Mouse (Mus musculus): Measurements from ENCODE around the gene Prap1. TPM values are rescaled to one million over a fixed set of nuclear protein-coding genes. Genes with fewer than 3 reads are reported as not detected.

Gene Prap1
- polyA plus RNA-seq, 1 experiment, result not detected

GRCm38 (mm10) chr7:140101993-140102860 is 9.0 kb downstream of the Prap1 start, which contains the start of gene Fuom:
Gene Fuom (minus strand): TSS chr7:140102441.
- TF ChIP-seq POLR2A (IDR thresholded peaks at IDR 0.05; ENCODE audit: insufficient read depth, low read depth, low read length) (peak; percentile 72), CTCF (IDR thresholded peaks at IDR 0.05; ENCODE audit: insufficient read depth, low read depth, low read length) (no peak)
- Histone ChIP-seq H3K4me1 (ENCODE audit: control insufficient read depth, insufficient read depth, low read length) (peaks cover 25% of the 10 kb centered on the region), H3K4me3 (ENCODE audit: insufficient read depth, low read depth, low read length) (peak within 1 kb of the TSS; percentile 68), H3K27ac (ENCODE audit: insufficient read depth, low read depth, low read length) (peak within 1 kb of the TSS; percentile 74)
- under 1% methylated on average over 30 of the region's 30 CpGs for WGBS

GRCm38 (mm10) chr7:140104009-140104408 is 10.8 kb downstream of the Prap1 start:
- Histone ChIP-seq H3K4me1 (ENCODE audit: control insufficient read depth, insufficient read depth, low read length) (peaks cover 23% of the 10 kb centered on the region), H3K27ac (ENCODE audit: insufficient read depth, low read depth, low read length) (no peak overlapping the region), H3K4me3 (ENCODE audit: insufficient read depth, low read depth, low read length) (no peak overlapping the region)
- 80% methylated on average over 4 of the region's 4 CpGs for WGBS
- TF ChIP-seq CTCF (IDR thresholded peaks at IDR 0.05; ENCODE audit: insufficient read depth, low read depth, low read length) (no peak), POLR2A (IDR thresholded peaks at IDR 0.05; ENCODE audit: insufficient read depth, low read depth, low read length) (no peak)

DNA sequence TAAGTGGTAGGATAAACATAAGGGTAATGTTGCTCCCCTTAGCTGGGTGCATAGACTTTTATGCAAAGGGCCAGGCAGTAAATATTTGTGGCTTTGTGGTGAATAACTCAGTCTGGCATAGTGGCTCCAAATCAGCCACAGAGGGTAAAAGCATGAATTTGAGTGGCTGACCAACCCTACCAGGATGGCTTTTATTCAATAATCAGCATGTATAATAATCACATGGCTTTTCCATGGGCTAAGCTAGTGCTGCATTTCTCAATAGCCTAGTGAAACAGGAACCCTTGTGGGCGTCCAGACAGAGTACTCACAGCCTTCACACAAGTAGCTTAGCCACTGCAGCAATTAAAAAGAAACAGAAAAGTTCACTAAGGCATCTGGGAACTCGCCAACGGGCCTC is 18.7 kb downstream of the Prap1 start:
- Histone ChIP-seq H3K4me1 (ENCODE audit: control insufficient read depth, insufficient read depth, low read length) (peaks cover 3% of the 10 kb centered on the region; the same call in 1 of the 2 replicates), H3K4me3 (ENCODE audit: insufficient read depth, low read depth, low read length) (no peak overlapping the region), H3K27ac (ENCODE audit: insufficient read depth, low read depth, low read length) (no peak overlapping the region)
- WGBS, result 43% methylated on average over 3 of the region's 3 CpGs
- TF ChIP-seq POLR2A (IDR thresholded peaks at IDR 0.05; ENCODE audit: insufficient read depth, low read depth, low read length) (no peak), CTCF (IDR thresholded peaks at IDR 0.05; ENCODE audit: insufficient read depth, low read depth, low read length) (no peak)

GRCm38 (mm10) chr7:140115583-140116328 is 22.6 kb downstream of the Prap1 start, which contains the start of gene Paox:
Gene Paox (plus strand): TSS chr7:140115799.
- Histone ChIP-seq H3K4me3 (ENCODE audit: insufficient read depth, low read depth, low read length) (peak within 1 kb of the TSS; percentile 68), H3K27ac (ENCODE audit: insufficient read depth, low read depth, low read length) (peak within 1 kb of the TSS; percentile 81), H3K4me1 (ENCODE audit: control insufficient read depth, insufficient read depth, low read length) (peaks cover 5% of the 10 kb centered on the region; the same call in 1 of the 2 replicates)
- no peak for TF ChIP-seq CTCF (IDR thresholded peaks at IDR 0.05; ENCODE audit: insufficient read depth, low read depth, low read length)
- TF ChIP-seq POLR2A (IDR thresholded peaks at IDR 0.05; ENCODE audit: insufficient read depth, low read depth, low read length), result no peak
- 1% methylated on average over 23 of the region's 23 CpGs for WGBS

DNA sequence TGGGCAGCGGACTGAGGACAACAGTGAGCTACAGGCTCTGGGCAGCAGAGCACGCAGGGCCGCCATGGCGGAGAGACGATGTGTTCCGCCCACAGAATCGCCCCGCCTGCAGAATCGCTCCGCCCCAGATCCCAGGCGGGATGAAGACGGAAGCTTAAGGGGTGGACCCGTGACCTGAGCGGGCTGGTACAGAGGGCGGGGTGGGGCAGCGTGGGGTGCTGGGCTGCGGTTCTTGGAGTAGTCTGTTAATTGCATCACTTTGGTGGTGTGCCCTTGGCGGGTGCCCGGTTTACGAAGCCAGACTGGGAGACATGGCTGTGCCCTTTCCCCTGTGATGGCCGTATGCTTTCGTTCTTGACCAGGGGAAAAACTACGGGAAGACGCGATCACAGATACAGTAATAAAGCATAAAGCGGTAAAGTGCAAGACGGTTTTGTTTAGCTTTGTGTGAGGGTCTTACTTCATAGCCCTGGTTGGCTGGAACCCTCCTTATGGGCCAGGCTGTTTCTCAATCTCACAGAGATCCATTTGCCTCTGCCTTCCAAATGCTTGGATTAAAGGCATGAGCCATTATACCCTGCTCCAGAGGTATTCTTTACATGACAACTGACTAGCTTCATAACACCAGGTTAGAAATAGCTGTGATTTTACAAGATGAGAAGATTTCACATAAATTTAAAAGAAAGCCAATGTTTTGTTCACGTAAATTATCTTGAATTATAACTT is 23.3 kb downstream of the Prap1 start, which contains the start of gene Echs1:
Echs1 (minus strand) TSS at position 148 of the 726 bp plus-strand sequence.
- H3K27ac ChIP-seq (ENCODE audit: insufficient read depth, low read depth, low read length), result peak within 1 kb of the TSS; percentile 81
- peak within 1 kb of the TSS; percentile 68 for H3K4me3 ChIP-seq (ENCODE audit: insufficient read depth, low read depth, low read length)
- H3K4me1 ChIP-seq (ENCODE audit: control insufficient read depth, insufficient read depth, low read length), result peaks cover 5% of the 10 kb centered on the region; the same call in 1 of the 2 replicates
- TF ChIP-seq CTCF (IDR thresholded peaks at IDR 0.05; ENCODE audit: insufficient read depth, low read depth, low read length), result no peak
- peak; percentile 71 for TF ChIP-seq POLR2A (IDR thresholded peaks at IDR 0.05; ENCODE audit: insufficient read depth, low read depth, low read length)
- WGBS, result 3% methylated on average over 28 of the region's 28 CpGs

- TF ChIP-seq CTCF (IDR thresholded peaks at IDR 0.05; ENCODE audit: insufficient read depth, low read depth, low read length), result no peak
- TF ChIP-seq POLR2A (IDR thresholded peaks at IDR 0.05; ENCODE audit: insufficient read depth, low read depth, low read length), result no peak
- peaks cover 2% of the 10 kb centered on the region; the same call in 1 of the 2 replicates for H3K4me1 ChIP-seq (ENCODE audit: control insufficient read depth, insufficient read depth, low read length)
- 96% methylated on average over 2 of the region's 2 CpGs for WGBS
- no peak overlapping the region for H3K4me3 ChIP-seq (ENCODE audit: insufficient read depth, low read depth, low read length)
- no peak overlapping the region for H3K27ac ChIP-seq (ENCODE audit: insufficient read depth, low read depth, low read length)
Measured at GRCm38 (mm10) chr7:140120484-140120883, 27.3 kb downstream of the Prap1 start.

- no peak overlapping the region for H3K27ac ChIP-seq (ENCODE audit: insufficient read depth, low read depth, low read length)
- peaks cover 7% of the 10 kb centered on the region; the same call in 1 of the 2 replicates for H3K4me1 ChIP-seq (ENCODE audit: control insufficient read depth, insufficient read depth, low read length)
- 69% methylated on average over 13 of the region's 13 CpGs for WGBS
- no peak overlapping the region for H3K4me3 ChIP-seq (ENCODE audit: insufficient read depth, low read depth, low read length)
- no peak for TF ChIP-seq CTCF (IDR thresholded peaks at IDR 0.05; ENCODE audit: insufficient read depth, low read depth, low read length)
- no peak for TF ChIP-seq POLR2A (IDR thresholded peaks at IDR 0.05; ENCODE audit: insufficient read depth, low read depth, low read length)
Measured at GRCm38 (mm10) chr7:140121338-140121910, 28.2 kb downstream of the Prap1 start.

GRCm38 (mm10) chr7:140122765-140123164 is 29.6 kb downstream of the Prap1 start:
- TF ChIP-seq CTCF (IDR thresholded peaks at IDR 0.05; ENCODE audit: insufficient read depth, low read depth, low read length) (no peak), POLR2A (IDR thresholded peaks at IDR 0.05; ENCODE audit: insufficient read depth, low read depth, low read length) (no peak)
- Histone ChIP-seq H3K4me1 (ENCODE audit: control insufficient read depth, insufficient read depth, low read length) (0 out of 2 replicates have a peak, but pooled peaks cover 5% of the 10 kb centered on the region), H3K27ac (ENCODE audit: insufficient read depth, low read depth, low read length) (no peak overlapping the region), H3K4me3 (ENCODE audit: insufficient read depth, low read depth, low read length) (no peak overlapping the region)
- 29% methylated on average over 4 of the region's 4 CpGs for WGBS

All from olfactory bulb, adult 2 months (tissue).